Comparison of ENCODE assay signal across 8 mouse cellular contexts in genomic region chr10:27063671-27064070, GRCm38 (mm10).
DNase-seq lines count a peak whose midpoint lies in the region; ATAC-seq lines count a peak whose summit lies in the region.
"Had no signal": no experiment of that assay in that cellular context is flagged by ENCODE, and none has a peak within 500 bp of the region (broad histone marks: within the 10 kb centered on the region; RNA-seq: fewer than 3 reads in every experiment).

No protein-coding gene starts in this region.

- ATAC-seq in heart, embryonic 11.5 days (replicated peaks; ENCODE audit: insufficient number of reproducible peaks, low FRiP score, low TSS enrichment), result 0 out of 2 replicates have a peak, but pooled peaks have one; percentile 22
- ATAC-seq in activated CD4-positive, CD25-positive, alpha-beta regulatory T cell, adult 4 months, result no peak

- H3K9ac ChIP-seq in heart, embryonic 11.5 days (ENCODE audit: low read depth, low read length), result no peak overlapping the region

- H3K36me3 ChIP-seq in heart, embryonic 11.5 days (ENCODE audit: control insufficient read depth, insufficient read depth, low read length), result no peaks in the 10 kb centered on the region

- no peak overlapping the region for H3K4me3 ChIP-seq in heart, embryonic 11.5 days (ENCODE audit: low read depth, low read length)

- no peaks in the 10 kb centered on the region for H3K9me3 ChIP-seq in heart, embryonic 11.5 days (replicated peaks; ENCODE audit: control insufficient read depth, low read length)

- no peak overlapping the region for H3K27ac ChIP-seq in heart, embryonic 11.5 days (ENCODE audit: low read depth, low read length)

- H3K4me2 ChIP-seq in heart, embryonic 11.5 days, result no peak overlapping the region

- 62% methylated on average over 4 of the region's 4 CpGs for WGBS in heart, embryonic 11.5 days (ENCODE audit: insufficient replicate concordance)

- intact Hi-C loops in left cerebral cortex, postnatal 36 days (cut with DNase I), result no loop called here

- H3K27me3 ChIP-seq in heart, embryonic 11.5 days (ENCODE audit: control insufficient read depth, insufficient read depth, low read length), result no peaks in the 10 kb centered on the region

- H3K4me1 ChIP-seq in heart, embryonic 11.5 days (ENCODE audit: control insufficient read depth, insufficient read depth, low read length), result no peaks in the 10 kb centered on the region

- DNase-seq in NIH3T3 (ENCODE audit: low read depth), result peak; percentile 92
- DNase-seq in embryo, embryonic 10.5 days (ENCODE audit: low spot score), result peak; percentile 48
- peak; percentile 37 to 53 for DNase-seq in kidney, postnatal 4 days
- DNase-seq in frontal cortex, postnatal 25 days (ENCODE audit: low spot score in 2 of 2), result no peak
- DNase-seq in left cerebral cortex, postnatal 36 days (ENCODE audit: low spot score in 2 of 2), result no peak
- DNase-seq: thymus, postnatal 36 days had no signal

Comparison
In these comparisons a context has a peak if more than half of its experiments do, and no peak if none do; other contexts are left out.
1. DNase-seq: peak in NIH3T3 (single experiment), embryo, embryonic 10.5 days (single experiment) and kidney, postnatal 4 days (2 of 2); none in frontal cortex, postnatal 25 days (0 of 2) and left cerebral cortex, postnatal 36 days (0 of 2).